Mouse (Mus musculus): ENCODE measurements around the gene Cdc42ep2. TPM values are rescaled to one million over a fixed set of nuclear protein-coding genes. Genes with fewer than 3 reads are reported as not detected.

Gene Cdc42ep2
- polyA plus RNA-seq, 1 experiment from 2014 or later: 20.3 TPM

DNA sequence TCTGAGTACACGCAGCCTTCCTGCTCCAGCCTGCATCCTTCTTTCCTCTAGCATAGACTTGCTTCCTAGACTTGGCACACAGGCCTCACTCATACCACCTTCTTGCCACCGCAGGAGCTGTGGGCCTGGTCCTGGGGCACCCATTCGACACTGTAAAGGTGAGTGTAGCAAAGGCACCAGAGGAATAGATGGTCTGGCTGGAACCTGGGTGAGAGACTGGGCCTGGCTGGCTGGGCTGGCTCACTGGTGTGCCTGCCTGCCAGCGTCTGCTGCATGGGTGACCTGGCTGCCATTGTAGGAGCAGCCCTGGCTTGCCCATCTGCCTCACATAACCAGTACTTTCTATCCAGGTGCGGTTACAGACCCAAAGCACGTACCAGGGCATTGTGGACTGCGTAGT, 44.9 kb downstream of the Cdc42ep2 start:
- 93% methylated on average over 7 of the region's 7 CpGs for WGBS
- no peak for ATAC-seq (ENCODE audit: low FRiP score, low read depth)
- Histone ChIP-seq H3K9ac (no peak overlapping the region), H3K9me3 (no peaks in the 10 kb centered on the region), H3K4me2 (no peak overlapping the region), H3K36me3 (no peaks in the 10 kb centered on the region), H3K27ac (replicated peaks) (no peak overlapping the region), H3K27me3 (no peaks in the 10 kb centered on the region), H3K4me1 (replicated peaks) (peaks cover 8% of the 10 kb centered on the region), H3K4me3 (no peak overlapping the region)

DNA sequence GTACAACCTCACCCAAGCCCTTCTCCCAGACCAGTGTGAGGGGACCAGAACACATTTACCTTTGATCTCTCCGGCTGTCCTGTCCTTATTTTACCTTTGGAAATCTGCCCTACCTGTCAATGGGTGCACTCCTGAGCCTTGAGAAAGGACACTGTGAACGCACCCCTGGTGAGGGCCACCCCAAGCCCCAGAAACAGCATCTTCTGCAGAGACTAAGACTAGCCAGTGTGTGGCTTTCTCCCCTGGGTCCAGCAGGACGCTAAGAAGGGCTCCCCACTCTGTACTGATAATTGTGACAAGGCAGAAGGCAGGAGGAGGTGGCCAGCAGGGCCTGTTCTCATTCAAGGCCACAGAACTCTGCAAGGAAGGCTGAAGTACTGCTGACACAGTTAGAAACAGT, 45.7 kb downstream of the Cdc42ep2 start:
- Histone ChIP-seq H3K9ac (no peak overlapping the region), H3K4me3 (no peak overlapping the region), H3K36me3 (no peaks in the 10 kb centered on the region), H3K9me3 (no peaks in the 10 kb centered on the region), H3K27ac (replicated peaks) (no peak overlapping the region), H3K4me2 (no peak overlapping the region), H3K27me3 (no peaks in the 10 kb centered on the region), H3K4me1 (replicated peaks) (peaks cover 16% of the 10 kb centered on the region)
- WGBS: 78% methylated on average over 3 of the region's 3 CpGs
- no peak for ATAC-seq (ENCODE audit: low FRiP score, low read depth)

DNA sequence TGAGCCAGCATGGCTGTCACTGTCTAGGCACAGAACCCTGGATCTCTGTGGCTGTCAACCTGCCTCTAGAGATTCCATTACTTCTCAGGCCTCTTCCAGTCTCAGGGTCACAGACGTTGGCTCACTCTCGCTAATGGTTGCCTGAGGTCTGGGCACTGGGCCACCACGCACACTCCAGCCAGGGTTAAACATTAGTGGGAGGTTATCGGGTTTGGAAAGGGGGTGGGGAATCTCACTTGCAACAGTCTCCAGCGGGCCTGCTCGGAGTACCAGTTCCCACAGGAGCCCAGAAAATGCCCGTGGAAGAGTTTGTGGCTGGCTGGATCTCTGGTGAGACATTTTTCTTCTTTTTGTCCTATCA, 46.3 kb downstream of the Cdc42ep2 start:
- H3K4me3 ChIP-seq: no peak overlapping the region
- H3K27me3 ChIP-seq: no peaks in the 10 kb centered on the region
- 70% methylated on average over 7 of the region's 7 CpGs for WGBS
- peaks cover 22% of the 10 kb centered on the region for H3K4me1 ChIP-seq (replicated peaks)
- no peak overlapping the region for H3K27ac ChIP-seq (replicated peaks)
- H3K9me3 ChIP-seq: no peaks in the 10 kb centered on the region
- H3K4me2 ChIP-seq: peak overlapping the region; percentile 4
- no peaks in the 10 kb centered on the region for H3K36me3 ChIP-seq
- no peak for ATAC-seq (ENCODE audit: low FRiP score, low read depth)
- no peak overlapping the region for H3K9ac ChIP-seq

DNA sequence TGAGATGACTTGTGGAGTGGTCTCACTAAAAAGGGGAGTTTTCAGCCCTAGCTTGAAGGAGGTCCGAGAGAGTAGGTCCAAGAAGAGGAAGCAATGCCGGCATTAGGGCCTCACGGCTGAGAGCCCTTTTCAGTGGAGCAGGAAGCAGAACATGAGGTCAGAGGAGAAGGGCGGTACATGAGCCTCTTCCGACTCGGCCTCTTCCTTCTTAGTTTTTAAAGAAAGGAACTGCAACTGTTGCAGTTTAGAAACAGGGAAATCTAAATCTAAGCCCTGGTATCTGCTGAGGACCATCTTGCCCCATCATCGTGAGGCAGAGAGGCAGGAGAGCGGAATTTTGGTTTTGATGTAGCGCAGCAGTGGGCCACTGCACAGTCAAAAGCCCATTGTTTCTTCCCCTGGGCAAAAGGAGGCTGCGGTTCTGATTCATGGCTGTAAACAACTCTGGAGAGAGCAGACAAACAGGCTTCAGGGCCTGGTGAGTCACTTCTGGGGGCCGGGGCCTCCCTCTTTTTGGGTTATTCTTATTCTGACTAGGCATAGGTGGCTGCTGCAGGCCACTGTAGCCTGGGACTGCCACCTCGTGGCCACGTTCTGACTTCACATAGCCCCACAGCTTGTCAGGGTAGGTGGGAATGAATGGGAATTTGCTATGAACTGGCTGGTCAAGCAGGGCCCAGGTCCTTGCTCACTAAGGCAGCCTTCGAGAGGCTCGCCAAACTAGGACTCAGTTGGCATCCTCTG, 46.8 kb downstream of the Cdc42ep2 start, which contains the start of gene Slc25a45:
Gene Slc25a45, plus strand, starts transcription at position 191 of the 744 bp plus-strand sequence.
- WGBS: 44% methylated on average over 15 of the region's 15 CpGs
- Histone ChIP-seq H3K4me3 (peak within 1 kb of the TSS; percentile 0; the same call in 1 of the 2 replicates), H3K27me3 (no peaks in the 10 kb centered on the region), H3K4me1 (replicated peaks) (peaks cover 27% of the 10 kb centered on the region), H3K9ac (no peak within 1 kb of the TSS), H3K9me3 (no peaks in the 10 kb centered on the region), H3K4me2 (peak within 1 kb of the TSS; percentile 4), H3K36me3 (no peaks in the 10 kb centered on the region), H3K27ac (replicated peaks) (0 out of 2 replicates have a peak within 1 kb of the TSS, but pooled peaks have one; percentile 32)
- no peak for ATAC-seq (ENCODE audit: low FRiP score, low read depth)

DNA sequence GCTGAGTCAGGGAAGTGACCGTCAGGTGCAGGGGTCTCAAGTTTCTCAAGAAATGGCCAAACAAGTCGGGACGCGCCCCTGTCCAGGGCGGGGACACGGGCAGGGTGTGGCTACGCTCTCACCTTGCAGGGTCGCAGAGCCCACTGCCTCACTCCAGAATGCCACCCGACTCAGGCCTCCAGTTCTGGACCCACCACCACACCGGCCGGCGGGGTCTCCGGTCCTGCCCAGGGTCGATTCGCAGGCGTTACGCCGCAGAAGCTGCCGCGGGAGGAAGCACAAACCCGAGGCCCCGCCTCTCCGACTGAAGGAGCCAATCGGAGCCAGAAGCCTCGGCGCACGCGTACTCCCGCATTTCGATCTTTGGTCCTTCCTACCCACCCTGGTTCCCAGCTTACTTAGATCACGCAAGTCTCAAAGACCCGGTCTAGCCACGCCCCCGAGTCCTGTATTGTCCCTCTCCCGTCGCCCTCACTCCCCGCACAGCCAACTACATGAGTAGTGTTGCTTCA, 49.6 kb downstream of the Cdc42ep2 start, which contains the start of gene Frmd8:
Gene Frmd8, minus strand, starts transcription at position 306 of the 512 bp plus-strand sequence.
- H3K4me2 ChIP-seq: peak within 1 kb of the TSS; percentile 93
- H3K27me3 ChIP-seq: no peaks in the 10 kb centered on the region
- peaks cover 41% of the 10 kb centered on the region for H3K4me1 ChIP-seq (replicated peaks)
- H3K36me3 ChIP-seq: no peaks in the 10 kb centered on the region
- under 1% methylated on average over 37 of the region's 37 CpGs for WGBS
- peak; percentile 92 for ATAC-seq (ENCODE audit: low FRiP score, low read depth)
- H3K27ac ChIP-seq (replicated peaks): peak within 1 kb of the TSS; percentile 74
- H3K9me3 ChIP-seq: no peaks in the 10 kb centered on the region
- H3K9ac ChIP-seq: peak within 1 kb of the TSS; percentile 90
- peak within 1 kb of the TSS; percentile 94 for H3K4me3 ChIP-seq

DNA sequence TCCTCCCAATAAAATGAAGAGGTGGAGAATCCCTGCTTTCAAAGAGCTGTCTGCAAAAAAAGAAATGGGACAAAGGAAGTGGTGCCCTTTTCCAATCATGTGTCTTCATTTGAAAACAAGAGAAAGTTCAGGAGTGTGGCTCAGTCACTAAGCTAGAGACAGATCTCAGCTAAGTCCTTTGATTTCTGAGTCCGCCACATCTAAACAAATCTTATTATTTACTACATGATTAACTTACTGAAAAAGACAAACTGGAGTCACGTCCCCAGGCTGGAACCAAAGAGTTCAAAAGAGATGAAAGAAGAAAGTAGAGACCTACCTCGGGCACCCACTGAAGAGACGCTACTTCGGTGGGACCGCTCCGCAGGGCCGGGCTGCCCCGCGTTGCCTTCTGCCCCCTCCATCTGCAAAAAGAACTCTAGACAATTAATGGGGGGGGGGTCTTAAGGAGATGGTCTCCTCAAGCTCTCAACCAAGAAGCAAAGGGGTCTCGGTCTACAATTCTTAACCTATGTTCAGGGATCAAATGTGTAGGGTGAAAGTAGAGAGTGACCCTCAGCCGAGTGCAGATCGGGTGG, 50.1 kb downstream of the Cdc42ep2 start:
- Histone ChIP-seq H3K9ac (peak overlapping the region; percentile 90), H3K9me3 (no peaks in the 10 kb centered on the region), H3K4me2 (peak overlapping the region; percentile 93), H3K27me3 (no peaks in the 10 kb centered on the region), H3K27ac (replicated peaks) (0 out of 2 replicates have a peak overlapping the region, but pooled peaks have one; percentile 51), H3K36me3 (no peaks in the 10 kb centered on the region), H3K4me1 (replicated peaks) (peaks cover 41% of the 10 kb centered on the region), H3K4me3 (peak overlapping the region; percentile 94)
- ATAC-seq (ENCODE audit: low FRiP score, low read depth): 0 out of 2 replicates have a peak, but pooled peaks have one; percentile 1
- 12% methylated on average over 13 of the region's 13 CpGs for whole genome bisulfite sequencing

DNA sequence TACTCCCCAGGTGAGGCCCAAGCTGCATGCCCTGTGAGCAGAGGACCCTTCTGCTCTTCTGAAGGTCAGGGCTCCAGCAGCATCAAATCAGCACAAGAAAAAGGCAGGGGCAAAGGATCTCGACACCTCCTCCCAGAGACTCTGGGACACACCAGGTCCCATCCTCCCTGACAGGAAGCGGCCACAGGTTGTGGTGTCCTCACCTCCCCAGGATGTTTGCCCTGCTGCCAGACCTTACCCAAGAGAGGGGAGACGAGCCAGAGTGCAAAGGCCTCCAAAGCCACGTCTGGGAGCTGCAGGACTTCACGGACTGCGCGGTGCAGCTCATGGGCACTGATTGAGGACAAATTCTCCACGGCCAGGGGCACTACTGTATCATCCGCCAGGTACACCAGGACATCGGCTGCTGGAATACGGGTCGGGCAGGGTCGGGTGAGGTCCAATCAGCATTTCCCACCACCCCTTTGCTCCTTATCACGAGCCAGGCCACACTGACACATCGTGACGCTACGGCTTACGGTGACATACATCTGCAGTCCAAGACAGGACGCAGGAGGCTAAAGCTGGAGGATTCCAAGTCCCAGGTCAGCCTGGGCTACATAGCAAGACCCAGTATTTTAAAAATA, 51.6 kb downstream of the Cdc42ep2 start:
- no peak overlapping the region for H3K4me2 ChIP-seq
- WGBS: 90% methylated on average over 19 of the region's 19 CpGs
- H3K36me3 ChIP-seq: no peaks in the 10 kb centered on the region
- H3K27me3 ChIP-seq: no peaks in the 10 kb centered on the region
- peaks cover 41% of the 10 kb centered on the region for H3K4me1 ChIP-seq (replicated peaks)
- no peak overlapping the region for H3K4me3 ChIP-seq
- no peak overlapping the region for H3K27ac ChIP-seq (replicated peaks)
- no peak for ATAC-seq (ENCODE audit: low FRiP score, low read depth)
- H3K9me3 ChIP-seq: no peaks in the 10 kb centered on the region
- H3K9ac ChIP-seq: 0 out of 2 replicates have a peak overlapping the region, but pooled peaks have one; percentile 18

DNA sequence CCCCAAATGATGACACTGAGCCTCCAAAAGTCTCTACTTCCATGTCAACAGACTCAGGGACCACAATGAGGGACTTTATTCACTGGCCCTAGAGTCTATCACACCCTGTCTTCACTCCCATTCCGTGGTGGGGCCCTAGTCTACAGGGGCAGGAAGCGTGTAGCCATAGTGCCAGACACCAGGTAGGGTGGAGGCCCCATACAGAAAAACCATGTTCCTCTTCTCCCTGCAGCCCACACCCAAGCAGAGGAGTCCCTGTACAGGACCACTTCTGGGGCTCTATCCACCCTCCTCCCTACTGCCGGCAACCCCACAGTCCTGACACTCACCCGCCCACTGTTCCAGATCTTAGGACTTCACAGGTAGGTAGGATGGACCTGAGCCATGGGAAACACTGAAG, 52.1 kb downstream of the Cdc42ep2 start:
- H3K36me3 ChIP-seq: no peaks in the 10 kb centered on the region
- no peaks in the 10 kb centered on the region for H3K27me3 ChIP-seq
- peaks cover 41% of the 10 kb centered on the region for H3K4me1 ChIP-seq (replicated peaks)
- H3K9me3 ChIP-seq: no peaks in the 10 kb centered on the region
- H3K4me2 ChIP-seq: no peak overlapping the region
- H3K9ac ChIP-seq: 0 out of 2 replicates have a peak overlapping the region, but pooled peaks have one; percentile 18
- ATAC-seq (ENCODE audit: low FRiP score, low read depth): no peak
- H3K4me3 ChIP-seq: no peak overlapping the region
- WGBS: 96% methylated on average over 4 of the region's 4 CpGs
- H3K27ac ChIP-seq (replicated peaks): no peak overlapping the region

DNA sequence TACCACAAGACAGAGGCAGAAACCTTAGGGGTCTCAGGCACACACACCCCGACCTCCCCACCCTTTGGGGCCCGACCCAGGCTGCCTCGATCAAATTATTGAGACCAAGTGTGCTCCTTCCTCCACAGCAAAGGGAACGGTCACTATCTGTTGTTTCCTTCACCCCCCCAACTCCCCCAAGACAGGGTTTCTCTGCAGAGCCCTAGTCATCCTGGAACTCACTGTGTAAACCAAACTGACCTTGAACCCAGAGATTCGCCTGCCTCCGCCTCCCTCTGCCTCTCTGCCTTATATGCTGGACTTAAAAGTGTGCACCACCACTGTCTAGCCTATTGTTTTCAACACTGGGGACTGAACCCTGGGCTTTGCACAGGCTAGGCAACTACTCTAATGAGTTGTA, 52.9 kb downstream of the Cdc42ep2 start:
- peaks cover 41% of the 10 kb centered on the region for H3K4me1 ChIP-seq (replicated peaks)

DNA sequence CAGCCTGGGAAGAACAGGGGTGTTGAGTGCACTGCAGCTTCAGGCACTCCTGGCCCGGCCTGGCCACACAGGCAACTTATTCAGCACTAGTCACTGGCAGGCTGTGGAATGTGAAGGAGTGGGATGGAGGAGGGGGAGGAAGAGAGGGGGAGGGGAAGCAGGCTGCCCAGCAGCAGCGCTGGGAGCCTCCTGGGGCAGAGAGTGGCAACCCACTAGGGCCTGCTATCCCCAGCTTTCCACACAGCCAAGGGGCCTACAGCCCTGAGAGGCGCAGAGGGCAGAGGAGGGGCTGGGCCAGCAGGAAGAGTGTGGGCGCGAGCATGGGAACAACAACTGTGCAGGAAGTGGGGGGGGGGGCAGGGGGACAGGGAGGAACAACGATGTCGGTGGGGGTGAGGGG, 53.3 kb downstream of the Cdc42ep2 start:
- no peaks in the 10 kb centered on the region for H3K27me3 ChIP-seq
- H3K4me1 ChIP-seq (replicated peaks): peaks cover 41% of the 10 kb centered on the region
- no peak overlapping the region for H3K4me3 ChIP-seq
- 0 out of 2 replicates have a peak, but pooled peaks have one; percentile 6 for ATAC-seq (ENCODE audit: low FRiP score, low read depth)
- 0 out of 2 replicates have a peak overlapping the region, but pooled peaks have one; percentile 1 for H3K4me2 ChIP-seq
- H3K36me3 ChIP-seq: no peaks in the 10 kb centered on the region
- 18% methylated on average over 7 of the region's 7 CpGs for WGBS
- no peak overlapping the region; the same call in 1 of the 2 replicates for H3K27ac ChIP-seq (replicated peaks)
- H3K9ac ChIP-seq: no peak overlapping the region
- H3K9me3 ChIP-seq: no peaks in the 10 kb centered on the region

More for the DNA sequence above, 52.9 kb downstream of the Cdc42ep2 start:
- no peak for ATAC-seq (ENCODE audit: low FRiP score, low read depth)
- Histone ChIP-seq H3K9ac (no peak overlapping the region), H3K36me3 (no peaks in the 10 kb centered on the region), H3K9me3 (no peaks in the 10 kb centered on the region), H3K27ac (replicated peaks) (no peak overlapping the region; the same call in 1 of the 2 replicates), H3K27me3 (no peaks in the 10 kb centered on the region), H3K4me3 (no peak overlapping the region), H3K4me2 (0 out of 2 replicates have a peak overlapping the region, but pooled peaks have one; percentile 1)
- WGBS: 58% methylated on average over 6 of the region's 6 CpGs

DNA sequence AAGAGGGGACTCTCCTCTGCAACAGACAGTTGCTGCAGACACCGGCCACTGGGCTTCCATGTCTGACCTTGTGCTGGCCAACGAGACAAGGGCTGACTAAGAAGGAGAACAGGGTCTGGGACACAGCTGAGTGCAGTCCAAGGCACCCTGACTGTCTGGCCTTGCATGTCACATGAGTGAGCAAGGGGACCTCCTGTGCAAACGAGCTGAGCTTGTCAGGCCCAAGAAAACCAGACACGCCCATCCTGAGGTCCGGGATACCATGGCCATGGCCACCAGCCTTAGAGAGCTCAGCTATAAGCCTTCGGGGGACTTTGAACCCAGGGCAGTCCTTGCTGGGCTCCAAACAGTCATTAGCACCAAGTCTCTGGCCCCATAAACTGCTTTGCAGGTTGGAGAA, 56.5 kb downstream of the Cdc42ep2 start:
- Histone ChIP-seq H3K27me3 (no peaks in the 10 kb centered on the region), H3K27ac (replicated peaks) (no peak overlapping the region), H3K9me3 (no peaks in the 10 kb centered on the region), H3K36me3 (0 out of 2 replicates have a peak, but pooled peaks cover 7% of the 10 kb centered on the region), H3K4me2 (no peak overlapping the region), H3K9ac (no peak overlapping the region), H3K4me3 (no peak overlapping the region), H3K4me1 (replicated peaks) (peaks cover 16% of the 10 kb centered on the region)
- 93% methylated on average over 6 of the region's 6 CpGs for WGBS
- no peak for ATAC-seq (ENCODE audit: low FRiP score, low read depth)
